ENCODE assay signal across 7 mouse cellular contexts in genomic region chr2:128166623-128167423, GRCm38 (mm10). TPM values are rescaled to one million over a fixed set of nuclear protein-coding genes. Genes with fewer than 3 reads are reported as not detected.
A peak's percentile ranks its signal among the peaks of the same experiment; 100 is the strongest.
DNase-seq lines count a peak whose midpoint lies in the region; ATAC-seq and TF ChIP-seq lines count a peak whose summit lies in the region.

No protein-coding gene starts in this region.

- H3K4me3 ChIP-seq in hindbrain, postnatal 0 days (ENCODE audit: low read length) = no peak overlapping the region
- H3K4me3 ChIP-seq in liver, embryonic 15.5 days (replicated peaks) = no peak overlapping the region
- no peak overlapping the region for H3K4me3 ChIP-seq in stomach, postnatal 0 days (ENCODE audit: low read depth, low read length)

- no peak overlapping the region for H3K27ac ChIP-seq in hindbrain, postnatal 0 days
- H3K27ac ChIP-seq in liver, embryonic 15.5 days (replicated peaks) = peak overlapping the region; percentile 70
- H3K27ac ChIP-seq in stomach, postnatal 0 days (replicated peaks) = 0 out of 2 replicates have a peak overlapping the region, but pooled peaks have one; percentile 2

- H3K9me3 ChIP-seq in hindbrain, postnatal 0 days (ENCODE audit: low read length) = no peaks in the 10 kb centered on the region
- H3K9me3 ChIP-seq in liver, embryonic 15.5 days (replicated peaks) = no peaks in the 10 kb centered on the region
- H3K9me3 ChIP-seq in stomach, postnatal 0 days (ENCODE audit: control insufficient read depth, low read length) = no peaks in the 10 kb centered on the region

- H3K27me3 ChIP-seq in hindbrain, postnatal 0 days (ENCODE audit: insufficient read depth, low read length) = no peaks in the 10 kb centered on the region
- no peaks in the 10 kb centered on the region for H3K27me3 ChIP-seq in liver, embryonic 15.5 days
- H3K27me3 ChIP-seq in stomach, postnatal 0 days (ENCODE audit: control insufficient read depth, insufficient read depth, low read length) = no peaks in the 10 kb centered on the region

- peak; percentile 41 for TF ChIP-seq CTCF in hindbrain, postnatal 0 days (IDR thresholded peaks at IDR 0.05; ENCODE audit: low read depth)
- TF ChIP-seq CTCF in stomach, postnatal 0 days (IDR thresholded peaks at IDR 0.05; ENCODE audit: low read depth) = peak; percentile 31; the same call in 1 of the 2 replicates

- peak; percentile 54 to 71 for DNase-seq in lung, adult 18-20 months
- no peak for DNase-seq in lung, postnatal 14 days
- peak; percentile 66 for DNase-seq in hindbrain, postnatal 0 days (ENCODE audit: low spot score)
- DNase-seq in stomach, postnatal 0 days (ENCODE audit: low spot score) = peak; percentile 63
- no peak for DNase-seq in T-cell, adult 2 months (ENCODE audit: low spot score)

- peak; percentile 87 for ATAC-seq in erythroblast, adult 5-6 weeks (replicated peaks; ENCODE audit: low FRiP score, poor library complexity, severe bottlenecking)
- ATAC-seq in hindbrain, postnatal 0 days = peak; percentile 72
- peak; percentile 79 for ATAC-seq in liver, embryonic 15.5 days (ENCODE audit: insufficient read depth)
- peak; percentile 57 for ATAC-seq in stomach, postnatal 0 days (ENCODE audit: low FRiP score, low TSS enrichment)

- TF ChIP-seq EP300 in stomach, postnatal 0 days (optimal IDR thresholded peaks at IDR 0.05) = no peak

- no peaks in the 10 kb centered on the region for H3K36me3 ChIP-seq in hindbrain, postnatal 0 days (ENCODE audit: insufficient read depth, low read length)
- no peaks in the 10 kb centered on the region for H3K36me3 ChIP-seq in liver, embryonic 15.5 days (replicated peaks)
- no peaks in the 10 kb centered on the region for H3K36me3 ChIP-seq in stomach, postnatal 0 days (ENCODE audit: control insufficient read depth, insufficient read depth, low read length)

- WGBS in hindbrain, postnatal 0 days = 35% methylated on average over 13 of the region's 13 CpGs
- 43% methylated on average over 13 of the region's 13 CpGs for WGBS in liver, embryonic 15.5 days (ENCODE audit: insufficient replicate concordance)
- WGBS in stomach, postnatal 0 days = 45% methylated on average over 13 of the region's 13 CpGs

- no peak overlapping the region for H3K4me2 ChIP-seq in hindbrain, postnatal 0 days (ENCODE audit: low read depth, low read length)
- H3K4me2 ChIP-seq in liver, embryonic 15.5 days = peak overlapping the region; percentile 39
- H3K4me2 ChIP-seq in stomach, postnatal 0 days (replicated peaks; ENCODE audit: low read depth) = no peak overlapping the region

- peaks cover 7% of the 10 kb centered on the region; the same call in 1 of the 2 replicates for H3K4me1 ChIP-seq in hindbrain, postnatal 0 days (ENCODE audit: insufficient read depth, low read length)
- peaks cover 30% of the 10 kb centered on the region for H3K4me1 ChIP-seq in liver, embryonic 15.5 days (replicated peaks)
- H3K4me1 ChIP-seq in stomach, postnatal 0 days (replicated peaks; ENCODE audit: control insufficient read depth, insufficient read depth) = peaks cover 8% of the 10 kb centered on the region; the same call in 1 of the 2 replicates

- no peak overlapping the region for H3K9ac ChIP-seq in hindbrain, postnatal 0 days (replicated peaks; ENCODE audit: low read length)
- no peak overlapping the region for H3K9ac ChIP-seq in liver, embryonic 15.5 days
- no peak overlapping the region for H3K9ac ChIP-seq in stomach, postnatal 0 days (ENCODE audit: low read length)

RNA-seq across cellular contexts. Expression of gene Bcl2l11, which starts 41.0 kb away (rescaled TPM):
- total RNA-seq in erythroblast, adult 5-6 weeks (2015; ENCODE audit: low replicate concordance) = 3.8 and 4.0 TPM in 2 replicates
- 8.1 and 14.8 TPM in 2 replicates for total RNA-seq in erythroblast, adult 5-6 weeks (2017; ENCODE audit: low replicate concordance)
- total RNA-seq in hindbrain, postnatal 0 days (2014; rRNA removed) = 11.3 and 15.9 TPM in 2 replicates
- polyA plus RNA-seq in hindbrain, postnatal 0 days (2015; fragmentation: Nextera tagmentation; extraction: Ambion mirVana) = 7.8 and 7.9 TPM in 2 replicates
- 4.9 and 6.1 TPM in 2 replicates for polyA plus RNA-seq in liver, embryonic 15.5 days (2015; fragmentation: Nextera tagmentation; extraction: Ambion mirVana)
- 6.2 and 8.0 TPM in 2 replicates for polyA plus RNA-seq in stomach, postnatal 0 days (2015; fragmentation: Nextera tagmentation; extraction: Ambion mirVana)

Comparison
In these comparisons a context has a peak if more than half of its experiments do, and no peak if none do; other contexts are left out.
1. DNase-seq: peak in lung, adult 18-20 months (2 of 2), hindbrain, postnatal 0 days (single experiment) and stomach, postnatal 0 days (single experiment); none in lung, postnatal 14 days (single experiment) and T-cell, adult 2 months (single experiment).
2. Peak in every context shown above with its lines, with median percentiles within 50 percentile points of each other: ATAC-seq.